Mouse (Mus musculus): ENCODE measurements around the gene Itprip. TPM values are rescaled to one million over a fixed set of nuclear protein-coding genes. Genes with fewer than 3 reads are reported as not detected.
A peak's percentile ranks its signal among the peaks of the same experiment; 100 is the strongest.

The Itprip gene
- polyA plus RNA-seq (2012; rRNA removed), result 6.4 and 8.0 TPM in 2 replicates

- DNase-seq, result peak; percentile 90
- peak; percentile 39 for TF ChIP-seq POLR2A (IDR thresholded peaks at IDR 0.05; ENCODE audit: low read depth, low read length)
- 0 out of 2 replicates have a peak, but pooled peaks have one; percentile 24 for TF ChIP-seq CTCF (conservative IDR thresholded peaks at IDR 0.05; ENCODE audit: insufficient read depth, insufficient read length, low read depth, low read length)
- Histone ChIP-seq H3K4me3 (ENCODE audit: insufficient read depth, low read depth, low read length) (peak within 1 kb of the TSS; percentile 67), H3K27ac (ENCODE audit: insufficient read depth, low read depth, low read length) (peak within 1 kb of the TSS; percentile 79), H3K27me3 (replicated peaks; ENCODE audit: control insufficient read depth, insufficient read depth, low read length) (no peaks in the 10 kb centered on the region), H3K4me1 (ENCODE audit: control insufficient read depth, insufficient read depth, low read length) (no peaks in the 10 kb centered on the region), H3K36me3 (ENCODE audit: control insufficient read depth, insufficient read depth, low read length) (no peaks in the 10 kb centered on the region)
- under 1% methylated on average over 48 of the region's 48 CpGs for WGBS
Measured at GRCm38 (mm10) chr19:47919126-47919965, at the start of gene Itprip, which contains the start of gene Cfap43. Gene Itprip (minus strand): TSS chr19:47919299. Gene Cfap43 (minus strand): TSS chr19:47919287.

- 78% methylated on average over 13 of the region's 13 CpGs for WGBS
- no peak for DNase-seq
- no peak for TF ChIP-seq POLR2A (IDR thresholded peaks at IDR 0.05; ENCODE audit: low read depth, low read length)
- no peak for TF ChIP-seq CTCF (conservative IDR thresholded peaks at IDR 0.05; ENCODE audit: insufficient read depth, insufficient read length, low read depth, low read length)
- H3K4me1 ChIP-seq (ENCODE audit: control insufficient read depth, insufficient read depth, low read length), result no peaks in the 10 kb centered on the region
- no peaks in the 10 kb centered on the region for H3K36me3 ChIP-seq (ENCODE audit: control insufficient read depth, insufficient read depth, low read length)
- no peak overlapping the region for H3K27ac ChIP-seq (ENCODE audit: insufficient read depth, low read depth, low read length)
- no peak overlapping the region for H3K4me3 ChIP-seq (ENCODE audit: insufficient read depth, low read depth, low read length)
- H3K27me3 ChIP-seq (replicated peaks; ENCODE audit: control insufficient read depth, insufficient read depth, low read length), result no peaks in the 10 kb centered on the region
Measured at GRCm38 (mm10) chr19:47958181-47958580, 39.1 kb upstream of the Itprip start.

- Histone ChIP-seq H3K27me3 (replicated peaks; ENCODE audit: control insufficient read depth, insufficient read depth, low read length) (no peaks in the 10 kb centered on the region), H3K4me1 (ENCODE audit: control insufficient read depth, insufficient read depth, low read length) (no peaks in the 10 kb centered on the region), H3K27ac (ENCODE audit: insufficient read depth, low read depth, low read length) (no peak overlapping the region), H3K4me3 (ENCODE audit: insufficient read depth, low read depth, low read length) (no peak overlapping the region), H3K36me3 (ENCODE audit: control insufficient read depth, insufficient read depth, low read length) (no peaks in the 10 kb centered on the region)
- no peak for DNase-seq
- WGBS, result 90% methylated on average over 9 of the region's 9 CpGs
- TF ChIP-seq CTCF (conservative IDR thresholded peaks at IDR 0.05; ENCODE audit: insufficient read depth, insufficient read length, low read depth, low read length) (no peak), POLR2A (IDR thresholded peaks at IDR 0.05; ENCODE audit: low read depth, low read length) (no peak)
Measured at GRCm38 (mm10) chr19:47953169-47953568, 34.1 kb upstream of the Itprip start.

GRCm38 (mm10) chr19:47950946-47951345 is 31.8 kb upstream of the Itprip start:
- H3K4me1 ChIP-seq (ENCODE audit: control insufficient read depth, insufficient read depth, low read length), result no peaks in the 10 kb centered on the region
- no peaks in the 10 kb centered on the region for H3K36me3 ChIP-seq (ENCODE audit: control insufficient read depth, insufficient read depth, low read length)
- no peak overlapping the region for H3K27ac ChIP-seq (ENCODE audit: insufficient read depth, low read depth, low read length)
- H3K4me3 ChIP-seq (ENCODE audit: insufficient read depth, low read depth, low read length), result no peak overlapping the region
- no peaks in the 10 kb centered on the region for H3K27me3 ChIP-seq (replicated peaks; ENCODE audit: control insufficient read depth, insufficient read depth, low read length)
- DNase-seq, result no peak
- 85% methylated on average over 7 of the region's 7 CpGs for WGBS
- TF ChIP-seq CTCF (conservative IDR thresholded peaks at IDR 0.05; ENCODE audit: insufficient read depth, insufficient read length, low read depth, low read length) (no peak), POLR2A (IDR thresholded peaks at IDR 0.05; ENCODE audit: low read depth, low read length) (no peak)

- Histone ChIP-seq H3K36me3 (ENCODE audit: control insufficient read depth, insufficient read depth, low read length) (no peaks in the 10 kb centered on the region), H3K4me1 (ENCODE audit: control insufficient read depth, insufficient read depth, low read length) (no peaks in the 10 kb centered on the region), H3K4me3 (ENCODE audit: insufficient read depth, low read depth, low read length) (no peak overlapping the region), H3K27ac (ENCODE audit: insufficient read depth, low read depth, low read length) (no peak overlapping the region), H3K27me3 (replicated peaks; ENCODE audit: control insufficient read depth, insufficient read depth, low read length) (no peaks in the 10 kb centered on the region)
- TF ChIP-seq CTCF (conservative IDR thresholded peaks at IDR 0.05; ENCODE audit: insufficient read depth, insufficient read length, low read depth, low read length) (no peak), POLR2A (IDR thresholded peaks at IDR 0.05; ENCODE audit: low read depth, low read length) (no peak)
- DNase-seq, result no peak
- 35% methylated on average over 23 of the region's 23 CpGs for WGBS
Measured at GRCm38 (mm10) chr19:47946821-47947465, 27.8 kb upstream of the Itprip start.

- no peaks in the 10 kb centered on the region for H3K36me3 ChIP-seq (ENCODE audit: control insufficient read depth, insufficient read depth, low read length)
- TF ChIP-seq POLR2A (IDR thresholded peaks at IDR 0.05; ENCODE audit: low read depth, low read length) (no peak), CTCF (conservative IDR thresholded peaks at IDR 0.05; ENCODE audit: insufficient read depth, insufficient read length, low read depth, low read length) (no peak)
- no peak overlapping the region for H3K27ac ChIP-seq (ENCODE audit: insufficient read depth, low read depth, low read length)
- WGBS, result 85% methylated on average over 6 of the region's 6 CpGs
- no peak overlapping the region for H3K4me3 ChIP-seq (ENCODE audit: insufficient read depth, low read depth, low read length)
- no peaks in the 10 kb centered on the region for H3K27me3 ChIP-seq (replicated peaks; ENCODE audit: control insufficient read depth, insufficient read depth, low read length)
- no peak for DNase-seq
- H3K4me1 ChIP-seq (ENCODE audit: control insufficient read depth, insufficient read depth, low read length), result no peaks in the 10 kb centered on the region
Measured at GRCm38 (mm10) chr19:47939361-47939760, 20.3 kb upstream of the Itprip start.
